Mouse (Mus musculus) cortical plate, adult 2 months (tissue): ENCODE measurements around the gene Gm21969.

ENCODE experiments used
- CTCF ChIP-seq: fragments of 200-500 bp; IDR thresholded peaks from 2 replicates; pipeline ENCODE4 v1.5.1; 2011; ENCODE audit warnings: mild to moderate bottlenecking, control low read depth, low read length; ENCODE audit not compliant: insufficient read depth; ENCODE audit errors: extremely low read depth
- POLR2A ChIP-seq: fragments of 200-500 bp; IDR thresholded peaks from 2 replicates; pipeline ENCODE4 v1.6.1; 2011; ENCODE audit warnings: mild to moderate bottlenecking, low read length, control low read depth; ENCODE audit not compliant: insufficient read depth; ENCODE audit errors: extremely low read depth

DNA sequence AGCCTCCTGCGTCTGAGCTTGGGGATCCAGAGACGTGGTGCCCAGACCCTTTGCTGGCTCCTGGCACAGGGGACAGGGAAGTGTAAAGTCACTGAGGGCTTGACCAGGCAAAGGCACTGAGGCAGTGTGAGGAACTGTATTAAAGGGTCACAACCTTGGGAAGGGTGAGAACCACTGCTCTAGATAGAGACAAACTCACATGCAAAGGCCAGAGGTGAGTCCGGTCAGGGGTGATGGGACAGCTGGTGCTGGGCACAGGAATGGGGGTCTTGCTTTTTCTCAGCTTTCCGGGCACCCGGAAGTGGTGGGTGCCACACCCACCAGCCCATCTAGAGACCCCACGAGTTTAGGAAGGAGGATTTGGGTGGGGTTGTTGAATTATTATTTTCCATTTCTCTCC lies 9.6 kb upstream of the Gm21969 start:
- TF ChIP-seq CTCF, result no peak
- TF ChIP-seq POLR2A, result no peak
